Mouse (Mus musculus) erythroblast, embryonic 14.5 days (primary cell): ENCODE results near the gene Ppfibp1.

Experiments used
- GATA1 ChIP-seq: IDR thresholded peaks from 2 replicates; pipeline ENCODE4 v1.6.1; 2012; ENCODE audit warnings: low read length, inconsistent platforms, mixed read lengths
- TAL1 ChIP-seq: IDR thresholded peaks from 3 replicates; pipeline ENCODE4 v1.6.1; 2012; ENCODE audit warnings: low read length, inconsistent platforms, mixed read lengths

GRCm38 (mm10) chr6:146963396-146964150 lies 75.3 kb downstream of the Ppfibp1 start:
- TF ChIP-seq GATA1 (no peak), TAL1 (no peak)
